Mouse (Mus musculus) cerebellum, postnatal 10 days (tissue): Measurements from ENCODE around the gene Lhpp.
A peak's percentile ranks its signal among the peaks of the same experiment; 100 is the strongest.

Experiments
- DNase-seq, 2 experiments: peaks; one replicate each; pipeline ENCODE4 v3.0.0; 2021; ENCODE audit warnings: mixed read lengths in 2 of 2

Lhpp gene

GRCm38 (mm10) chr7:132599071-132599975 is 11.1 kb upstream of the Lhpp start, which contains the start of gene Nkx1-2:
Nkx1-2 (minus strand) TSS chr7:132599637.
- peak; percentile 39 to 42 for DNase-seq

GRCm38 (mm10) chr7:132600026-132600425 is 10.4 kb upstream of the Lhpp start:
- no peak for DNase-seq

- DNase-seq = no peak
Observed at GRCm38 (mm10) chr7:132600926-132601325, 9.5 kb upstream of the Lhpp start.

GRCm38 (mm10) chr7:132604720-132605119 is 5.7 kb upstream of the Lhpp start:
- no peak for DNase-seq

GRCm38 (mm10) chr7:132605689-132606088 is 4.7 kb upstream of the Lhpp start:
- no peak for DNase-seq

- DNase-seq = peak; percentile 65 to 82
Observed at GRCm38 (mm10) chr7:132608316-132609020, 2.0 kb upstream of the Lhpp start.

GRCm38 (mm10) chr7:132611530-132611929 is 1.1 kb downstream of the Lhpp start:
- no peak for DNase-seq

- no peak for DNase-seq
Observed at GRCm38 (mm10) chr7:132615346-132615745, 4.9 kb downstream of the Lhpp start.

- DNase-seq = no peak
Observed at GRCm38 (mm10) chr7:132616391-132616790, 6.0 kb downstream of the Lhpp start.

GRCm38 (mm10) chr7:132617021-132617564 is 6.7 kb downstream of the Lhpp start:
- no peak for DNase-seq

GRCm38 (mm10) chr7:132619549-132619948 is 9.1 kb downstream of the Lhpp start:
- no peak for DNase-seq

GRCm38 (mm10) chr7:132619975-132620918 is 9.8 kb downstream of the Lhpp start:
- no peak for DNase-seq

GRCm38 (mm10) chr7:132624161-132624560 is 13.7 kb downstream of the Lhpp start:
- no peak for DNase-seq

GRCm38 (mm10) chr7:132626174-132626573 is 15.7 kb downstream of the Lhpp start:
- DNase-seq = no peak

GRCm38 (mm10) chr7:132627448-132627847 is 17.0 kb downstream of the Lhpp start:
- no peak for DNase-seq

GRCm38 (mm10) chr7:132631313-132631712 is 20.9 kb downstream of the Lhpp start:
- DNase-seq = peak; percentile 72 to 77

GRCm38 (mm10) chr7:132637292-132637691 is 26.9 kb downstream of the Lhpp start:
- no peak for DNase-seq

- DNase-seq = peak; percentile 79 to 91
Observed at GRCm38 (mm10) chr7:132638446-132639087, 28.1 kb downstream of the Lhpp start.

- DNase-seq = peak; percentile 78 to 84
Observed at GRCm38 (mm10) chr7:132640946-132641345, 30.5 kb downstream of the Lhpp start.

- DNase-seq = no peak
Observed at GRCm38 (mm10) chr7:132641606-132642005, 31.2 kb downstream of the Lhpp start.

GRCm38 (mm10) chr7:132644605-132645279 is 34.3 kb downstream of the Lhpp start:
- DNase-seq = no peak
